Mouse (Mus musculus): ENCODE results near the gene Cdc42ep5. TPM values are rescaled to one million over a fixed set of nuclear protein-coding genes. Genes with fewer than 3 reads are reported as not detected.
A peak's percentile ranks its signal among the peaks of the same experiment; 100 is the strongest.

The Cdc42ep5 gene
- polyA plus RNA-seq, 1 experiment, result 2.7 TPM

DNA sequence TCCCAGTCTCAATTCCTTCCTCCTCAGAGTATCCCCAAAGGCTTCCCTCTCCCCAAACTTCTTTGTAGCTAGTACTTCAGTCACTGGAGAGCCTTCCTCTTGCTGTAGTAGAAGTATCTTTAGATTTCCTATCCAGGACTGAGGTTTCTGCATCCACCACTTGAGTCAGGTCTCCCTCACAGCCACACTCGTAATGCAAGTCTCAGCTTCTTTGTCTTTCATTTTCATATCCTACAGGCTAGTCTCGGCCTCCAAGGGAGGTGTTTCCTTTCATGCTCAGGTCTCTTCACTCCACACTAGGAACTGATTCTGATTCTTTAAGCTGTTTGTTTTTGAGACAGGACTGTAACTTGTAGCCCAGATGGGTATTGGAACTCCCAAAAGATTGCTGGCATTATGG is 26.5 kb downstream of the Cdc42ep5 start:
- WGBS, result 63% methylated on average over 2 of the region's 2 CpGs
- H3K4me3 ChIP-seq (replicated peaks; ENCODE audit: insufficient read depth, low read depth, low read length), result no peak overlapping the region
- no peak overlapping the region for H3K27ac ChIP-seq (ENCODE audit: insufficient read depth, low read length)

GRCm38 (mm10) chr7:4137746-4138145 is 26.9 kb downstream of the Cdc42ep5 start:
- no peaks in the 10 kb centered on the region for H3K27me3 ChIP-seq (ENCODE audit: control insufficient read depth, insufficient read depth, low read length)
- no peak overlapping the region for H3K27ac ChIP-seq (ENCODE audit: insufficient read depth, low read length)
- peaks cover 3% of the 10 kb centered on the region; the same call in 1 of the 2 replicates for H3K4me1 ChIP-seq (ENCODE audit: control insufficient read depth, insufficient read depth, low read length)
- H3K4me3 ChIP-seq (replicated peaks; ENCODE audit: insufficient read depth, low read depth, low read length), result peak overlapping the region; percentile 73
- WGBS, result 39% methylated on average over 3 of the region's 3 CpGs
- DNase-seq, result no peak
- TF ChIP-seq POLR2A (IDR thresholded peaks at IDR 0.05; ENCODE audit: borderline replicate concordance, insufficient read depth, low read length), result no peak
- no peak for TF ChIP-seq CTCF (IDR thresholded peaks at IDR 0.05; ENCODE audit: borderline replicate concordance, insufficient read depth, low read depth, low read length)

More for the DNA sequence above, 26.5 kb downstream of the Cdc42ep5 start:
- DNase-seq, result no peak
- H3K4me1 ChIP-seq (ENCODE audit: control insufficient read depth, insufficient read depth, low read length), result peaks cover 3% of the 10 kb centered on the region; the same call in 1 of the 2 replicates
- H3K27me3 ChIP-seq (ENCODE audit: control insufficient read depth, insufficient read depth, low read length), result no peaks in the 10 kb centered on the region
- TF ChIP-seq CTCF (IDR thresholded peaks at IDR 0.05; ENCODE audit: borderline replicate concordance, insufficient read depth, low read depth, low read length) (no peak), POLR2A (IDR thresholded peaks at IDR 0.05; ENCODE audit: borderline replicate concordance, insufficient read depth, low read length) (no peak)

DNA sequence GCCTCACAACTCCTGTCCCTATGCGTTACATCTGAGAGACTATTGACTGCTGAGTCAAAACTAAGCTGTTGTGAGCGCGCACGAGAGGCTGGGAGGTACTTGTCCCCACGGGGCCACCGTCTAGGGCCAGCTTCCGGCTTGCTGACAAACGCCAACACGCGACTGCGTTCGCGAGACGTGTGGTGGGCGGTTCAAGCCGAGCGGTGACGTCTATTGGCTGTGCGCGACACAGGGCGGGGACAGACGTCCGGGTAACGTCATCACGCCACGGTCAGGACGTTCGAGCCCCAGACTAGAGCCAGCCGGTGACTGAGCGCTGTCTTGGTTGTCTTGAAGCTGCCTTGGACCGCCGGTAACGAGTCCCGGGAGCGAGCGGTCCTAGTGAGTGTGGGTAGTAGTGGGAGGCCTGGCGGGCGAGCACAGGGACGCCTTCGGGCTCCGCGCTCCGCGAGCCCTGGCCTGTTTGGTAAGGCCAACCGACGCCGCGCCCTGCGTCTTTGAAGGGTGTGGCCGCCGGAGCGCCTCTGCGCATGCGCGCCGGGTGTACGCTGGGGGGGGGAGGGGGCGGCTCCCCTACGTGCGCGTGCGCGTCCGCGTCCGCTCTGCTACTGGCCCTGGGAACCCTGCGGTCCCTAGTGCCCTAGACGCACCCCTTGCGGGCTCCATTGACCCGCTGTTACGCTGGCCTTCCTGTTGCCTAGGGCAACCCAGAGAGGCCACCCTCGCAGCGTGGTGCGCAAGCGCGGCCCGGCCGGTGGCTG is 27.7 kb downstream of the Cdc42ep5 start, which contains the start of gene Leng8:
TSS of gene Leng8 (plus strand) at position 269 of the 761 bp plus-strand sequence.
- H3K27ac ChIP-seq (ENCODE audit: insufficient read depth, low read length), result peak within 1 kb of the TSS; percentile 92
- peak within 1 kb of the TSS; percentile 78 for H3K4me3 ChIP-seq (replicated peaks; ENCODE audit: insufficient read depth, low read depth, low read length)
- peaks cover 3% of the 10 kb centered on the region; the same call in 1 of the 2 replicates for H3K4me1 ChIP-seq (ENCODE audit: control insufficient read depth, insufficient read depth, low read length)
- peak; percentile 95 for TF ChIP-seq POLR2A (IDR thresholded peaks at IDR 0.05; ENCODE audit: borderline replicate concordance, insufficient read depth, low read length)
- no peak for TF ChIP-seq CTCF (IDR thresholded peaks at IDR 0.05; ENCODE audit: borderline replicate concordance, insufficient read depth, low read depth, low read length)
- DNase-seq, result peak; percentile 100
- H3K27me3 ChIP-seq (ENCODE audit: control insufficient read depth, insufficient read depth, low read length), result no peaks in the 10 kb centered on the region
- under 1% methylated on average over 78 of the region's 78 CpGs for WGBS

- peak overlapping the region; percentile 78 for H3K4me3 ChIP-seq (replicated peaks; ENCODE audit: insufficient read depth, low read depth, low read length)
- peak overlapping the region; percentile 65 for H3K27ac ChIP-seq (ENCODE audit: insufficient read depth, low read length)
- H3K4me1 ChIP-seq (ENCODE audit: control insufficient read depth, insufficient read depth, low read length), result peaks cover 7% of the 10 kb centered on the region; the same call in 1 of the 2 replicates
- TF ChIP-seq POLR2A (IDR thresholded peaks at IDR 0.05; ENCODE audit: borderline replicate concordance, insufficient read depth, low read length) (no peak), CTCF (IDR thresholded peaks at IDR 0.05; ENCODE audit: borderline replicate concordance, insufficient read depth, low read depth, low read length) (no peak)
- WGBS, result under 1% methylated on average over 16 of the region's 16 CpGs
- no peak for DNase-seq
- H3K27me3 ChIP-seq (ENCODE audit: control insufficient read depth, insufficient read depth, low read length), result no peaks in the 10 kb centered on the region
These were observed 28.3 kb downstream of the Cdc42ep5 start for GRCm38 (mm10) chr7:4136404-4136770.

GRCm38 (mm10) chr7:4134911-4135310 is 29.7 kb downstream of the Cdc42ep5 start:
- Histone ChIP-seq H3K4me1 (ENCODE audit: control insufficient read depth, insufficient read depth, low read length) (peaks cover 7% of the 10 kb centered on the region; the same call in 1 of the 2 replicates), H3K27me3 (ENCODE audit: control insufficient read depth, insufficient read depth, low read length) (no peaks in the 10 kb centered on the region), H3K27ac (ENCODE audit: insufficient read depth, low read length) (no peak overlapping the region), H3K4me3 (replicated peaks; ENCODE audit: insufficient read depth, low read depth, low read length) (no peak overlapping the region)
- WGBS, result 86% methylated on average over 5 of the region's 5 CpGs
- no peak for TF ChIP-seq POLR2A (IDR thresholded peaks at IDR 0.05; ENCODE audit: borderline replicate concordance, insufficient read depth, low read length)
- no peak for TF ChIP-seq CTCF (IDR thresholded peaks at IDR 0.05; ENCODE audit: borderline replicate concordance, insufficient read depth, low read depth, low read length)
- peak in 1 of 2 experiments; percentile 6 for DNase-seq

- peak in 1 of 2 experiments; percentile 16 for DNase-seq
- TF ChIP-seq CTCF (IDR thresholded peaks at IDR 0.05; ENCODE audit: borderline replicate concordance, insufficient read depth, low read depth, low read length) (no peak), POLR2A (IDR thresholded peaks at IDR 0.05; ENCODE audit: borderline replicate concordance, insufficient read depth, low read length) (no peak)
- no peak overlapping the region for H3K27ac ChIP-seq (ENCODE audit: insufficient read depth, low read length)
These were observed 31.7 kb downstream of the Cdc42ep5 start for GRCm38 (mm10) chr7:4132998-4133397.

GRCm38 (mm10) chr7:4132581-4132980 is 32.1 kb downstream of the Cdc42ep5 start:
- TF ChIP-seq POLR2A (IDR thresholded peaks at IDR 0.05; ENCODE audit: borderline replicate concordance, insufficient read depth, low read length) (no peak), CTCF (IDR thresholded peaks at IDR 0.05; ENCODE audit: borderline replicate concordance, insufficient read depth, low read depth, low read length) (no peak)
- H3K27ac ChIP-seq (ENCODE audit: insufficient read depth, low read length), result no peak overlapping the region
- H3K4me3 ChIP-seq (replicated peaks; ENCODE audit: insufficient read depth, low read depth, low read length), result no peak overlapping the region
- DNase-seq, result peak in 1 of 2 experiments; percentile 18
- 51% methylated on average over 3 of the region's 3 CpGs for WGBS
- no peaks in the 10 kb centered on the region for H3K27me3 ChIP-seq (ENCODE audit: control insufficient read depth, insufficient read depth, low read length)
- H3K4me1 ChIP-seq (ENCODE audit: control insufficient read depth, insufficient read depth, low read length), result peaks cover 4% of the 10 kb centered on the region

More at GRCm38 (mm10) chr7:4132998-4133397, 31.7 kb downstream of the Cdc42ep5 start:
- Histone ChIP-seq H3K4me1 (ENCODE audit: control insufficient read depth, insufficient read depth, low read length) (peaks cover 4% of the 10 kb centered on the region), H3K4me3 (replicated peaks; ENCODE audit: insufficient read depth, low read depth, low read length) (no peak overlapping the region), H3K27me3 (ENCODE audit: control insufficient read depth, insufficient read depth, low read length) (no peaks in the 10 kb centered on the region)
- 75% methylated on average over 7 of the region's 7 CpGs for WGBS

- Histone ChIP-seq H3K27me3 (ENCODE audit: control insufficient read depth, insufficient read depth, low read length) (no peaks in the 10 kb centered on the region), H3K4me3 (replicated peaks; ENCODE audit: insufficient read depth, low read depth, low read length) (no peak overlapping the region), H3K4me1 (ENCODE audit: control insufficient read depth, insufficient read depth, low read length) (peaks cover 4% of the 10 kb centered on the region), H3K27ac (ENCODE audit: insufficient read depth, low read length) (no peak overlapping the region)
- TF ChIP-seq CTCF (IDR thresholded peaks at IDR 0.05; ENCODE audit: borderline replicate concordance, insufficient read depth, low read depth, low read length), result no peak
- 38% methylated on average over 8 of the region's 8 CpGs for WGBS
- DNase-seq, result peak in 1 of 2 experiments; percentile 15
These were observed 32.7 kb downstream of the Cdc42ep5 start for GRCm38 (mm10) chr7:4131964-4132363.

All from cerebellum, adult 2 months (tissue).